Mouse (Mus musculus): ENCODE data around the gene Fgfr2.

Fgfr2 gene

DNA sequence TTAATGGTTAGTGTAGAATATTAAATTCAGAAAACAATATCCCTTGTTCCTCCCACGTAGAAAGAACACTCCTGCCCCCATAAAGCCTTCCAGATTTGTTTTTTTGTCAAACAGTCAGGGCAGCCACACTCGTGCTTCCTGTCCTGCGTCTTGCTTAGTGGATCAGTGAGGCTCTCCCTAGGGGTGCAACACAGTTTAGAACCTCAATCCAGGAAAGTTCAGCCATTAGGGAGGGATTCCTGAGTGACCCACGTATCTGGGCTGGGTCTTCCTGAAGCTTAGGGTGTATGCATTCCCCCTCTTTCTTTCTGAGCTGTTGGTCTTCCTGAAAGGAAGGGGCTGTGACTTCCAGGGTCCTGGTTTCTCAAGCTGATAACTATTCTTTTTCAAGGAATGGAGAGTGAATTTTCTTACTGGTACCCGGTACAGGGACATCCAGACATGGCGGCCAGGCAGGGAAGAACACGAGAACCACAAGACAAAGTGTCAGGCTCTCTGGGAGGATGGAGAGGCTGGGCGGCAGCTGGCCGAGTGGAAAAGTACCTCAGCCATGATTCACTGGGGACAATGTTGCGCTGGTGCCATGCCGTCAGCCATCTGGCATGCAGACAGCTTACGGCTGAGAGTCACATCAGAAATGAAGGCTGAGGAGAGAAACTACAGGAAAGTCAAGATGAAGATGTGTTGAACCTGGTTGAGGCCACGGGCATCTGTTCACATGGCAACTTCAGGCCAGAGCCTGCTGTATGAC, 2200.0 kb downstream of the Fgfr2 start:
- no peak for DNase-seq (ENCODE audit: low read depth, low spot score)

DNA sequence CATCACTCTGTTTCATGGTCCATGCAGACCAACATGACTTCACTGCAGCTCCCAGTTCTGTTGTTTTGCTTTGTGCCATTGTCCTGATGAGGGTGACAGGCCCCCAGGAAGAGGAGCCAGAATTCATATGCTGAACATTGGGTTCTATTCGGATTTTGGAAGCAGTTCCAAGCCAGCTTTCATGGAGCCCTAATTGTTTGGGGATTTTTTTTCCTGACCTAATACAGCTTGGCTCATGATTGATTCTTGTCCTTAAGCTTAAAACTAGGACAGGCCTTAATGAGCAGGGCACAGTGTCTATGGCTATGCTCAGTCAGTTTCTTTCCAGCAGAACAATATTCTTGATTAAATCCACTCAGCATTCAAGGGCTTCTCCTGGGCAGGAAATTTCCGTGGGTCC, 2204.9 kb downstream of the Fgfr2 start:
- no peak for DNase-seq (ENCODE audit: low read depth, low spot score)

GRCm38 (mm10) chr7:130914693-130915363, 2208.3 kb downstream of the Fgfr2 start:
- peak; percentile 36 for DNase-seq (ENCODE audit: low read depth, low spot score)

- DNase-seq (ENCODE audit: low read depth, low spot score) = no peak
These were observed 2212.3 kb downstream of the Fgfr2 start for GRCm38 (mm10) chr7:130910841-130911240.

- DNase-seq (ENCODE audit: low read depth, low spot score) = no peak
These were observed 2218.4 kb downstream of the Fgfr2 start for GRCm38 (mm10) chr7:130904571-130905365.

DNA sequence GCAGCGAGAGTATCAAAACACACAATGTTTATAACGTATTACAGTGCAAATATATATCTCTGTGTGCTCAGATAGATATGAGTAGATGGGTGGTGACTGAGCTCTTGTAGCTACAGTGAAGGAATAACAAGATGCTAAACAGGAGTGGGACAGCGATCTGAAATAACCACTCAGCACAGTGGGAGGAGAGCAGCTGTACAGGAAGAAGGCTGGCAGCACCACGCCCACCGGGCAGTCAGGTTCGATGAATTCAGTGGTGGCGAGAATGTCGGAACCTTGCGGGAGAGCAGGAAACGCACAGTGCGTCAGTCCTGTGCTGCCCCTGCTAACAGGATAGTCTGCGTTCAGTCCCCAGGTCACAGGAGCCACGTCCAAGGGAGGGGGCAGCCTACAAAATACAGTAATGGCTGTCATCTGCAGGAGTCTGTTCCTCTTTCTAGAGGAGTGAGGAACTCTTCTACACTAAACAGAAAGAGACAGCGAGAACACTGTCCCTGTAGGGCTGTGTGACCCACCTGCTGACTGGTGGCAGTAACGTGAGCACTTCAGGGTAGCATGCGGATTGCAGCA, 2219.6 kb downstream of the Fgfr2 start:
- no peak for DNase-seq (ENCODE audit: low read depth, low spot score)

DNA sequence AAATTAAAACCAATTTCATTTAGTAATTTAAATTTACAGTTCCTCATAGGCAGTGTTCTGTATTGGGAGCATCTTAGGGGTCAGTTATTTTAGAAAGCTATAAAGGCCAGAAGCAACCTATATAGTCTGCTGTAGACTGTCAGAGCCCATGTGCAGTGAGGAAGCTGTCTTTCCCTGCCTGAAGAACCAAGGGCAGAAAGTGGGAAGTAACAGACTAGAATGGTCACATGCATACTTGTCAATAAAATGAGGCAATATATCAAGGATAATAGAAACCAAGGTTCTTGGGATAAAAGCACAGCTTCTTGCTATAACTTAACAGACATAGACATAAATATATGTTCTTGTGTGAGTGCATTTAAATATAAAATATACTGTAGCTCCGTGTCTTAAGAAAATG, 2220.2 kb downstream of the Fgfr2 start:
- DNase-seq (ENCODE audit: low read depth, low spot score) = no peak

GRCm38 (mm10) chr7:130900233-130900848, 2222.8 kb downstream of the Fgfr2 start:
- DNase-seq (ENCODE audit: low read depth, low spot score) = no peak

- DNase-seq (ENCODE audit: low read depth, low spot score) = no peak
These were observed 2224.8 kb downstream of the Fgfr2 start for GRCm38 (mm10) chr7:130898373-130898772.

DNA sequence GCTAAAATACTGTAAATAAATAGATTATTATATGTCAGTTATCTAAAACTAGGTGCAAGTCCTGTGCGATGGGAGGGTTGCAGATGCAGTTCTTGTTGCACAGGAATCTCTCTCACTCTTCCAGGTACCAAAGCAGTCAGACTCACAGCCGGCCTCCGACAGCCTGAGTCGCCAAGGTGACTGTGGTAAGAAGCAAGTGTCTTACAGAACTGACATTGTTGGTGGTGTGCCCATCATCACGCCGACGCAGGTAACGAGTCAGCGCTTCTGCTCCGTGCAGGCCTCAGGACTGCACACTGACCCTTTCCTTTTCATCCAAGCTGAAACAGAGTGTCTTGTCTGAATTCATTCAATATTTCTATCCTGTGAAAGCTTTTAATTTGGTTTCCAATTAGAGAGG, 2225.9 kb downstream of the Fgfr2 start:
- DNase-seq (ENCODE audit: low read depth, low spot score) = no peak

GRCm38 (mm10) chr7:130896064-130896463, 2227.1 kb downstream of the Fgfr2 start:
- no peak for DNase-seq (ENCODE audit: low read depth, low spot score)

DNA sequence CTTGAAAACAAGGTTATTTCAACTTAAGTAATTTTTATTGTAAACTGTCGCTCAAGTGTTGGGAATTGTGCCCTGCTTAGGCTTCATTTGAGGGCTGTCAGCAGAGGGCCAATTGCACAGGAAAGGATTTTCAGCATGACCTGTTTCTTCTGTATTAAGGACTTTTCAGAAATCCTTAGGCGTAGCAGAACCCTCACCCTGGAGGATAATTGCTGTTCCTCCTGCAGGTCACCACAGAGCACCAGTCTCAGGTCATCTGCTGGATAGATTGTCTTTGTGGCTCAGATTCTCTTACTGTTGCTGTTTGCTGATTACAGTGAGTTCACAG, 2227.6 kb downstream of the Fgfr2 start:
- no peak for DNase-seq (ENCODE audit: low read depth, low spot score)

DNA sequence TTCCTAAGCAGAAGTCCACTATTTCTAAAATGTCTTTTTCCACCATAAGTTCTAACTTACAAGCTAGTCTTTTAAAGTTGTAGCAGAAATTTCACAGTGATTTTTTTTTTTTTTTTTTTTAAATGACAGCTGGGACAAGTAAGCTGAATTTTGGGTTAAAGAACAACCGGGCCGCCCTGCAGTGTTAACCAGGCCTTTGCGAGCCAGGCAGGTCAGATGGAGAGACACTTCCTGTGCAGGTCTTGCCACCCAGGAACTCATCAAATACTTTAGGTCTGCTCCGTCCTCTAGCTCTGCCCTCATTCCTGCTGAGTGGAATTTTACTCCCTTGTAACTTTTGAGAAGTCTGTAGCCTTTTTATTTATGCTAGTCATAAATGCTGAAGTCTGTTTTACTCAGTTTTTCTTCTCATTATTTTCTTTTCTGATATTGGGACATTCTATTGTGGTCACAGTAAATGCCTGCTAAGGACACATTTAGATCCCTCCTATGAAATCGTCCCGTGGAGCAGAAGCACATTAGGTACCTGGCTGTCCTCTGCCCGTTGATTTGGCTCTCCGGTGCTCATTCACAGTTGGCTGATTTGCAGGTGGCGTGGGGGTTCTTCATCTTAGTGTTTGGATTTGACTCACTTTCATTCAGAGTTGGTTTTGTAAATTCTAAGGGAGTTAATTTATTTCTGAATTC, 2228.1 kb downstream of the Fgfr2 start:
- DNase-seq (ENCODE audit: low read depth, low spot score) = no peak

DNA sequence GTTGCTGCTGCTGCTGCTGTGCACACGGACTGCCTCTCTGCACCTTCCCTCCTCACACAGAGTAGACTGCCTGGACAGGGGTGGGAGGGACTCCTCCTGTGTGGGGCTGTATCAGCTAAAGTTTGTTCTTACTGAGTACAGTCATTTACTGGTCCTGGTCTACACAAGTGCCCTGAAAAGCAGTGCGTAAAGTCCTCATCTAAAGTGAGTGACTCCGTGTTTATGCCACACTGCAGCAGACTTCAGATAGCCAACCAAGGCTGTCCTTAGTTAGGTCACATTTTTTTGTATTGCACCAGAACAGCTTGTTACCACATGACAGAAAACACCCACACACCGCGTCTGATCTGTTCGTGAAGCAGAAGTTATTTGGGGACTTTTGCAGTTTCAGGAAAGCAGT, 2230.2 kb downstream of the Fgfr2 start:
- no peak for DNase-seq (ENCODE audit: low read depth, low spot score)

GRCm38 (mm10) chr7:130890871-130891270, 2232.3 kb downstream of the Fgfr2 start:
- DNase-seq (ENCODE audit: low read depth, low spot score) = no peak

DNA sequence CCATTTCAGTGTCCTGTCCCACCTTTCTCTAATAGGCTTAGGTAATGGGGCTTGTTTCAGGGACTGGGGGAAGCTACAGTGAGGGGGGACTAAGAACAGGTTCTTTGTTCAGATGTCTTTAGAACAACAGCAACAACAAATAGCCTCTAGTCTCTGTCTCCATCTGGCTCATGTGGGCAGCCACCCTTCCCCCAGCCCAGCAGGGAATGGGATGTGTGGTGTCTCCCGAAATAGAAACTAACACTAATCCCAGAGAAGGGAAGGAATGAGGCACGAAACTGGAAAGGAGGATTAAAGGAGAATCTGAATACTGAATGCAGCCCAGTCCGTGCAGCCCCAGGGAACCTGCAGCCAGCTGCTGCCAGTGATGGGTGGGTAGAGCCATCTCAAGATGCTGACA, 2235.2 kb downstream of the Fgfr2 start:
- DNase-seq (ENCODE audit: low read depth, low spot score) = no peak

DNA sequence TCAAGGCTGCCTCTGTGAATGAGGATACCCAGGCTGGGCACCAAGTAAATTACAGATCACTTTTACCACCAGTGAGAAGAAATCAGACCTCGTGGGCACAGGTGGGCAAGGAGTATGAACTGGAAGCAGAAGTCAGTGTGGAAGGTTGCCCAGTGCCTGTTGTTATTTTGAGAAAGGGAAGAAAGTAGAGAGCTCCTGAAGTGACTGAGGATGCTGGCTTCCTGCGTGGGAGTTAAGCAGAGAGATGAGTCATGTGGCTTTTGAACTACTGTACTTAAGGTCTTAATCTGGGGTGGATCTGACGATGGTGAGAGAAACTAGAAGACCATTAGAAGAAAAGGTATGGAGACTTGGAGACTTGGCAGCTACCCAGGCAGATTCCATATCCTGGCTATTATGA, 2236.9 kb downstream of the Fgfr2 start:
- no peak for DNase-seq (ENCODE audit: low read depth, low spot score)

DNA sequence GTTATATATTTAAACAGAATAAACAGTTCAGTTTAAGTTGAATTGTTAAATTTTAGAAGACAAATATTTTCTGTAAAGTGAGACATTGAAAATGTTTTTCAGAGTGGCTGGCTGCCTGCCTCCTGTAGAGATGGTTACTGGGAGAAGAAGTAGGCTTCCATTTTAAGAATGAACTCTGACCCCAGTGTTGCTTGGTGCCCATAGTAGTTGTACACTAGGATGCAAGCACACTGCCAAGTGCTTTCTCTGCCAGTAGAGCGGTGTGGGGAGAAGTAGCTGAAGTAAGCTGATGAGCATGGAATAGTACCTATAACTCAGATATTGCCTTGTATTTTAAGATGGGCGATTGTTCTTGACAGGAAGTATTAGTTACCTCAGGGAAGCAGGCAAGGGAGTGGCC, 2239.0 kb downstream of the Fgfr2 start:
- DNase-seq (ENCODE audit: low read depth, low spot score) = no peak

DNA sequence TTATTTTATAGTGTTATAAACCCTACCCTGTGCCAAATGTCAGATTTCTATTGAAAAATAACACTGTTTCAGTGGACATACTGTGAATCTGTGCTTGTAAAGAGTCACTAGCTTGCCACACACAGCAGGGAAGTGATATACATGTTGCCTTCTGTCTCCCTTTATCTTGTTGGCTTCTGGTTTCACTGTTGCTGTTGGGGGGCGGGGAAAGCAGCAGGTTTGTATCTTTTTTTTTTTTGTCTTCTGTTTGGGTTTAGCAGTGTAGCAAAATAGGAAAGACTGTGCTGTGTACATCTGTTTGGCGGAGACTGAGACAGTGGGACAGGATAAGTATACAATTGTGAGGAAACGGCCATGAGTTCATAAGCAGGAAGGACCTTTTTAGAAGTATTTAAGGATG, 2255.9 kb downstream of the Fgfr2 start:
- DNase-seq (ENCODE audit: low read depth, low spot score) = no peak

GRCm38 (mm10) chr7:130866640-130867039, 2256.5 kb downstream of the Fgfr2 start:
- DNase-seq (ENCODE audit: low read depth, low spot score) = no peak
